Mouse (Mus musculus): Measurements from ENCODE around the gene Rhbdd1.

DNA sequence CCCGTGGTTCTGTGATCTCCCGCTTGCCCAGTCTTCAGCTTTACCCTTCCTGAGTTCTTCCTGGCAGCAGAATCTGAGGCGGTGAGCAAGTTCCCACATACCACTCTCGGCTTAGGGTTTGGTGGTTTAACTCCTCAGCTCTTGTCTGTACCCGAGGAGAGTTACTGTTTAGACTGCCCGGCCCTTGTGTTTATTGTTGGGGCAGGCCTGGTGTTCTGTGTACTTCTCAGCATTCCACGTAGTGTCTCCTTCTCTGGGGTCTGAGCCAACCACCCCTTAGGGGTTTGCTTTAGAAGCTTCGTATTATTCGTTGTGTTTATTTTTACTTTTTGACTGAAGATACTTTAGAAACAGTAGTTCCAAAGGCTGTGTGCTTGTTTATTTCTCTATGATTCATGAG, 68.8 kb downstream of the Rhbdd1 start:
- TF ChIP-seq GATA1 (IDR thresholded peaks at IDR 0.05; ENCODE audit: low read length) (no peak), TAL1 (IDR thresholded peaks at IDR 0.05; ENCODE audit: low read length) (no peak)
